Comparison of ENCODE assay signal across 12 mouse cellular contexts in genomic region chr16:95321945-95322625, GRCm38 (mm10).
DNase-seq lines count a peak whose midpoint lies in the region; ATAC-seq lines count a peak whose summit lies in the region.
"Had no signal": no experiment of that assay in that cellular context is flagged by ENCODE, and none has a peak within 500 bp of the region (broad histone marks: within the 10 kb centered on the region; RNA-seq: fewer than 3 reads in every experiment).

No protein-coding gene starts in this region.

- H3K4me2 ChIP-seq in kidney, embryonic 14.5 days (replicated peaks; ENCODE audit: low read depth, low read length), result no peak overlapping the region
- H3K4me2 ChIP-seq: midbrain, embryonic 11.5 days had no signal

- H3K9me3 ChIP-seq in kidney, embryonic 14.5 days (ENCODE audit: control insufficient read depth, low read length), result no peaks in the 10 kb centered on the region

- 46% methylated on average over 9 of the region's 9 CpGs for WGBS in kidney, embryonic 14.5 days

- H3K27ac ChIP-seq in kidney, embryonic 14.5 days (ENCODE audit: low read depth, low read length), result no peak overlapping the region

- H3K27me3 ChIP-seq in kidney, embryonic 14.5 days (ENCODE audit: control insufficient read depth, insufficient read depth, low read length), result no peaks in the 10 kb centered on the region

- H3K4me1 ChIP-seq in kidney, embryonic 14.5 days (ENCODE audit: control insufficient read depth, insufficient read depth, low read length), result peaks cover 4% of the 10 kb centered on the region

- intact Hi-C loops in heart, postnatal 10 days (cut with DNase I), result no loop called here

- H3K4me3 ChIP-seq in kidney, embryonic 14.5 days (ENCODE audit: low read length), result no peak overlapping the region

- DNase-seq in kidney, adult 8-10 months, result no peak
- DNase-seq in embryo, embryonic 9.5 days (ENCODE audit: extremely low spot score), result peak; percentile 47
- DNase-seq in heart, postnatal 10 days, result peak; percentile 56 to 63
- DNase-seq in lung, postnatal 36 days, result peak; percentile 41
- no peak for DNase-seq in cerebellum, postnatal 10 days
- no peak for DNase-seq in ovary, postnatal 14 days (ENCODE audit: low spot score)
- DNase-seq in adrenal gland, postnatal 36 days, result no peak
- DNase-seq: adrenal gland, postnatal 10 days; cerebellum, adult 8-10 months had no signal

- H3K9ac ChIP-seq in kidney, embryonic 14.5 days (ENCODE audit: low read depth, low read length), result no peak overlapping the region

- H3K36me3 ChIP-seq in kidney, embryonic 14.5 days (ENCODE audit: control insufficient read depth, insufficient read depth, low read length), result no peaks in the 10 kb centered on the region

- 0 out of 2 replicates have a peak, but pooled peaks have one; percentile 60 for ATAC-seq in kidney, embryonic 14.5 days (ENCODE audit: low FRiP score, low TSS enrichment)
- ATAC-seq: inflammation-experienced regulatory T-cells, adult 6 months had no signal

Comparison
In these comparisons a context has a peak if more than half of its experiments do, and no peak if none do; other contexts are left out.
1. DNase-seq: peak in embryo, embryonic 9.5 days (single experiment), heart, postnatal 10 days (2 of 2) and lung, postnatal 36 days (single experiment); none in kidney, adult 8-10 months (0 of 2), cerebellum, postnatal 10 days (0 of 2), ovary, postnatal 14 days (single experiment) and adrenal gland, postnatal 36 days (0 of 2).